In the genomic region with DNA sequence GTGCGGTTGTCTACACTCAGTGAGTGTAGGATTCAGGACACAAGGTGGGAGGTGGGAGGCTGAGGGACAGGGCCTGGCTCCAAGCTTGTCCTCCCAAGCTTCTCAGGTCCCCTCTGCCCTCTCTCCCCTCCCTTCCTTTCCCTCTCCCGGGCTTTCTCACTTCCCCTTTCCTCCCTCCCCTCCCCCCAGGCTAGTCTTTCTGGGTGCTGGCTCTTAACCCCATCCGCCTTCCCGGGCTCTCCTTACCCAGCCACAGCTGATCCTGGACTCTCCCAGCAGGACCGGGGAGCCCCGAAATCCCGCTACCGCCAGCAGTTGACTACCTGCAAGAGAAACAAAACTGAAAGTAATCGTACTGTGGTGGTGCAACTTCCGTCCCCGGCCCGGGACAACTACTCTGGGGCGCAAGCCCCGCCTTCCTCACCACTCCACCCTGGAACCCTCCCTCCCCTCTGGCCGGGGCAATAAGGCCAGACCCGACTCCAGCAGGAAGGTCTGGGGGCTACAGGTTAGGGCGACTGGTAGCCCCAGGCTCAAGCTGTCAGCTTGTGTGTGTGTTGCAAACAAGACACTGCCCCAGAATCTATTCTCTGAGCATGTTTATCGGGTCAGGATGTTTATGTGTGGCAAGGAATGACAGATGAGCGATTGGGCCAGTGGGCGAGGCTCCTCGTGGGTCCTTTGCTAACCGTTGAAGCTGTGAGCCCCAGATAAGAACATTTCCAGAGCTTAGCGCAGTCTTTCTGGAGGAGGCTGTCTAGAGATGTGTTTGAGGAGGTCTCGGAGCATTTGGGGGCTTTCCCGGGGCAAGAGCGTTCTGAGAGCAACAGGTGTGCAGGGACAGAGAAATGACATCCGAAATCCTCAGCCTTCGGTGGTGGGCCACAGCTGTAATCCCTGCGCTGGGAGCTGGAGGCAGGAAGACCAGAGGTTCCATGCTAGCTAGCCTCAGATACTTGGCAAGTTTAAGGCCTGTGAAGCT, we compare ENCODE assay signal across 8 mouse cellular contexts. TPM values are rescaled to one million over a fixed set of nuclear protein-coding genes. Genes with fewer than 3 reads are reported as not detected.
DNase-seq lines count a peak whose midpoint lies in the region; ATAC-seq lines count a peak whose summit lies in the region.

Gene Trim56 (minus strand): TSS at position 344 of the 982 bp plus-strand sequence.

- peaks cover 17% of the 10 kb centered on the region; the same call in 1 of the 2 replicates for H3K36me3 ChIP-seq in embryonic facial prominence, embryonic 14.5 days (ENCODE audit: control insufficient read depth, insufficient read depth, low read length)
- peaks cover 36% of the 10 kb centered on the region for H3K36me3 ChIP-seq in heart, embryonic 13.5 days
- peaks cover 26% of the 10 kb centered on the region for H3K36me3 ChIP-seq in kidney, embryonic 16.5 days (ENCODE audit: insufficient read depth, low read length)

- DNase-seq in right cerebral cortex, postnatal 14 days, result peak; percentile 33
- no peak for DNase-seq in right cerebral cortex, postnatal 36 days (ENCODE audit: low spot score in 2 of 2)
- DNase-seq in embryonic facial prominence, embryonic 14.5 days (ENCODE audit: low spot score), result peak; percentile 65
- DNase-seq in lung, postnatal 25 days (ENCODE audit: low spot score), result peak; percentile 90
- DNase-seq in ovary, postnatal 14 days (ENCODE audit: low spot score), result peak; percentile 54
- DNase-seq in urinary bladder, postnatal 36 days (ENCODE audit: low spot score in 2 of 2), result peak; percentile 73 to 86

- H3K27ac ChIP-seq in embryonic facial prominence, embryonic 14.5 days (replicated peaks; ENCODE audit: low read depth, low read length), result peak within 1 kb of the TSS; percentile 58; the same call in 1 of the 2 replicates
- H3K27ac ChIP-seq in heart, embryonic 13.5 days (replicated peaks), result peak within 1 kb of the TSS; percentile 79
- H3K27ac ChIP-seq in kidney, embryonic 16.5 days (ENCODE audit: low read length), result peak within 1 kb of the TSS; percentile 66

- 9% methylated on average over 28 of the region's 29 CpGs for WGBS in embryonic facial prominence, embryonic 14.5 days
- 3% methylated on average over 29 of the region's 29 CpGs for WGBS in heart, embryonic 13.5 days
- WGBS in kidney, embryonic 16.5 days, result 8% methylated on average over 29 of the region's 29 CpGs

- no peaks in the 10 kb centered on the region for H3K9me3 ChIP-seq in embryonic facial prominence, embryonic 14.5 days (ENCODE audit: control insufficient read depth, low read length)
- H3K9me3 ChIP-seq in heart, embryonic 13.5 days, result no peaks in the 10 kb centered on the region
- peaks cover 4% of the 10 kb centered on the region; the same call in 1 of the 2 replicates for H3K9me3 ChIP-seq in kidney, embryonic 16.5 days (ENCODE audit: low read length)

- peak within 1 kb of the TSS; percentile 67 for H3K4me2 ChIP-seq in embryonic facial prominence, embryonic 14.5 days (ENCODE audit: low read depth, low read length)
- H3K4me2 ChIP-seq in heart, embryonic 13.5 days, result peak within 1 kb of the TSS; percentile 86
- peak within 1 kb of the TSS; percentile 85 for H3K4me2 ChIP-seq in kidney, embryonic 16.5 days (replicated peaks; ENCODE audit: low read depth, low read length)

- H3K27me3 ChIP-seq in embryonic facial prominence, embryonic 14.5 days (replicated peaks; ENCODE audit: control insufficient read depth, insufficient read depth, low read length), result no peaks in the 10 kb centered on the region
- no peaks in the 10 kb centered on the region for H3K27me3 ChIP-seq in heart, embryonic 13.5 days (replicated peaks)
- H3K27me3 ChIP-seq in kidney, embryonic 16.5 days (ENCODE audit: insufficient read depth, low read length), result no peaks in the 10 kb centered on the region

- peaks cover 10% of the 10 kb centered on the region; the same call in 1 of the 2 replicates for H3K4me1 ChIP-seq in embryonic facial prominence, embryonic 14.5 days (ENCODE audit: control insufficient read depth, insufficient read depth, low read length)
- peaks cover 18% of the 10 kb centered on the region for H3K4me1 ChIP-seq in heart, embryonic 13.5 days
- H3K4me1 ChIP-seq in kidney, embryonic 16.5 days (ENCODE audit: insufficient read depth, low read length), result peaks cover 11% of the 10 kb centered on the region

- peak within 1 kb of the TSS; percentile 64 for H3K4me3 ChIP-seq in embryonic facial prominence, embryonic 14.5 days (ENCODE audit: low read depth, low read length)
- peak within 1 kb of the TSS; percentile 69 for H3K4me3 ChIP-seq in heart, embryonic 13.5 days
- peak within 1 kb of the TSS; percentile 73 for H3K4me3 ChIP-seq in kidney, embryonic 16.5 days (ENCODE audit: low read length)

- ATAC-seq in embryonic facial prominence, embryonic 14.5 days (ENCODE audit: low read depth), result peak; percentile 79
- peak; percentile 56 for ATAC-seq in heart, embryonic 13.5 days (ENCODE audit: extremely low read depth, insufficient number of reproducible peaks, low FRiP score, low TSS enrichment)
- ATAC-seq in kidney, embryonic 16.5 days (ENCODE audit: low FRiP score, low TSS enrichment), result peak; percentile 87

- H3K9ac ChIP-seq in embryonic facial prominence, embryonic 14.5 days (ENCODE audit: low read depth, low read length), result peak within 1 kb of the TSS; percentile 80
- H3K9ac ChIP-seq in heart, embryonic 13.5 days, result peak within 1 kb of the TSS; percentile 88
- peak within 1 kb of the TSS; percentile 84 for H3K9ac ChIP-seq in kidney, embryonic 16.5 days (replicated peaks; ENCODE audit: low read length)

RNA-seq across cellular contexts. Expression of gene Trim56, which starts in this region (rescaled TPM):
- 8.8 and 8.9 TPM in 2 replicates for polyA plus RNA-seq in embryonic facial prominence, embryonic 14.5 days (2014; fragmentation: Nextera tagmentation; extraction: Ambion mirVana)
- 4.9 and 6.9 TPM in 2 replicates for polyA plus RNA-seq in heart, embryonic 13.5 days (2015; fragmentation: Nextera tagmentation; extraction: Ambion mirVana)
- polyA plus RNA-seq in kidney, embryonic 16.5 days (2015; fragmentation: Nextera tagmentation; extraction: Ambion mirVana), result 9.4 and 11.9 TPM in 2 replicates

Comparison
In these comparisons a context has a peak if more than half of its experiments do, and no peak if none do; other contexts are left out.
1. DNase-seq: peak in right cerebral cortex, postnatal 14 days (single experiment), embryonic facial prominence, embryonic 14.5 days (single experiment), lung, postnatal 25 days (single experiment), ovary, postnatal 14 days (single experiment) and urinary bladder, postnatal 36 days (2 of 2); none in right cerebral cortex, postnatal 36 days (0 of 2).
2. Peak in every context shown above with its lines, with median percentiles within 50 percentile points of each other: ATAC-seq, H3K27ac ChIP-seq, H3K4me2 ChIP-seq, H3K4me3 ChIP-seq and H3K9ac ChIP-seq.